Mouse (Mus musculus) B cell, adult 2 months (primary cell): ENCODE measurements around the gene Nxf1.
A peak's percentile ranks its signal among the peaks of the same experiment; 100 is the strongest.
"Not testable (repeated sequence)": the region's sequence is repeated elsewhere in the genome, so short reads cannot be mapped to it uniquely, and the experiment has no call there.

ENCODE experiments used
- DNase-seq, 2 experiments: peaks; one replicate each; pipeline ENCODE4 v3.0.0; 2022

Gene Nxf1

GRCm38 (mm10) chr19:8725081-8725613 lies 31.7 kb upstream of the Nxf1 start:
- no peak for DNase-seq

- no peak for DNase-seq
Measured at GRCm38 (mm10) chr19:8726609-8727390, 30.1 kb upstream of the Nxf1 start.

- no peak for DNase-seq
Measured at GRCm38 (mm10) chr19:8727495-8728114, 29.3 kb upstream of the Nxf1 start.

GRCm38 (mm10) chr19:8728335-8729099 lies 28.4 kb upstream of the Nxf1 start:
- not testable (repeated sequence) for DNase-seq

GRCm38 (mm10) chr19:8734334-8734733 lies 22.5 kb upstream of the Nxf1 start:
- DNase-seq, result no peak

- DNase-seq, result peak; percentile 94 to 95
Measured at GRCm38 (mm10) chr19:8735389-8736159, 21.3 kb upstream of the Nxf1 start, which contains the start of gene Wdr74. Wdr74 (plus strand) TSS chr19:8735827.

GRCm38 (mm10) chr19:8736160-8736467 lies 20.8 kb upstream of the Nxf1 start:
- no peak for DNase-seq

GRCm38 (mm10) chr19:8738911-8739310 lies 18.0 kb upstream of the Nxf1 start:
- DNase-seq, result no peak

GRCm38 (mm10) chr19:8739646-8740045 lies 17.2 kb upstream of the Nxf1 start:
- DNase-seq, result no peak

- no peak for DNase-seq
Measured at GRCm38 (mm10) chr19:8740603-8741002, 16.3 kb upstream of the Nxf1 start, which contains the start of gene 1700092M07Rik. 1700092M07Rik (plus strand) TSS chr19:8740718.

- DNase-seq, result peak; percentile 94 to 95
Measured at GRCm38 (mm10) chr19:8741243-8741869, 15.5 kb upstream of the Nxf1 start, which contains the start of gene Stx5a. Stx5a (plus strand) TSS chr19:8741413.

- no peak for DNase-seq
Measured at GRCm38 (mm10) chr19:8742176-8742575, 14.7 kb upstream of the Nxf1 start.

GRCm38 (mm10) chr19:8745382-8745781 lies 11.5 kb upstream of the Nxf1 start:
- DNase-seq, result no peak

- no peak for DNase-seq
Measured at GRCm38 (mm10) chr19:8747368-8747767, 9.5 kb upstream of the Nxf1 start.

- no peak for DNase-seq
Measured at GRCm38 (mm10) chr19:8755652-8756051, 1.2 kb upstream of the Nxf1 start.

GRCm38 (mm10) chr19:8757471-8757998 lies 662 bp downstream of the Nxf1 start:
- DNase-seq, result no peak

GRCm38 (mm10) chr19:8758899-8759298 lies 2.0 kb downstream of the Nxf1 start:
- DNase-seq, result no peak

GRCm38 (mm10) chr19:8760757-8761156 lies 3.9 kb downstream of the Nxf1 start:
- DNase-seq, result peak; percentile 40 to 48

GRCm38 (mm10) chr19:8763276-8763675 lies 6.4 kb downstream of the Nxf1 start:
- DNase-seq, result no peak

- no peak for DNase-seq
Measured at GRCm38 (mm10) chr19:8765562-8765961, 8.7 kb downstream of the Nxf1 start.

GRCm38 (mm10) chr19:8770567-8771270 lies 13.8 kb downstream of the Nxf1 start, which contains the start of gene Tmem223:
Tmem223 (plus strand) TSS chr19:8770996.
- DNase-seq, result peak; percentile 88 to 89
